Mouse (Mus musculus): ENCODE data around the gene Atp1a4.
A peak's percentile ranks its signal among the peaks of the same experiment; 100 is the strongest.
"Not testable (repeated sequence)": the region's sequence is repeated elsewhere in the genome, so short reads cannot be mapped to it uniquely, and the experiment has no call there.

Atp1a4 gene

DNA sequence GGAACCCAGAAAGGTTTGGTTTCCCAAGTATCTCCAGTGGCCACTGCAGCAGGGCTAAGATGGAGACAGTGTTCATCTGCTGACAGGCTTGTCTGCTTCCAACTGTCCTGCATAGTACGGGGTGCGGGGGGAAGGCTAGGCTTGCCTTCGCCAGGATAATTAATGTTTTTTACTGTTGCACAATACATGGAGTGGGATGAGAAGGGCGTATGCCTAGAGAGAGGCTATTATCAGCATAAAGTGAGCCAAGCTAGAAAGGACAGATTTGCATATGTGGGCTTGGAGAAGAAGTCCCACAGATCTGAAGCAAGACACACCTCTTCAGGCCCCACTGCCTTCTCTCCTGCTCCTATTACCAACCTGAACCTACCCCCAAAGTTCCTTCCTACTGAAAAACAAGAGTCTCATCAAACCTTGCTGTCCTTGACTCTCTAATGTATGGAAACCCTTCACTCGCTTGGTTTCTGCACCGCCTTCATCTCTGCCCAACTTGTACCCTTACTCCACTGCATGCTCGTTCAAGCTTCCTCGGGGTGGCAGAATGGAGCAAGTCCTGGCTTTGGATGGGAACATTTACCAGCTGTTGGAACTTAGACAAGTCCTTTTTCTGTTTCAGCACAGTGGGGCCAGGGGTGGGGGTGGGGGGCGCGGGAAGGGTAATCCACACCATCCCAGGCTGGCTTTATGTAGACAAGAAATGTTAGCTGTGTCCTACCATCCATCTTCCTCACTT, 23.5 kb upstream of the Atp1a4 start:
- DNase-seq (ENCODE audit: low read depth, low spot score), result no peak

GRCm38 (mm10) chr1:172279768-172280509, 21.7 kb upstream of the Atp1a4 start:
- DNase-seq (ENCODE audit: low read depth, low spot score), result no peak

DNA sequence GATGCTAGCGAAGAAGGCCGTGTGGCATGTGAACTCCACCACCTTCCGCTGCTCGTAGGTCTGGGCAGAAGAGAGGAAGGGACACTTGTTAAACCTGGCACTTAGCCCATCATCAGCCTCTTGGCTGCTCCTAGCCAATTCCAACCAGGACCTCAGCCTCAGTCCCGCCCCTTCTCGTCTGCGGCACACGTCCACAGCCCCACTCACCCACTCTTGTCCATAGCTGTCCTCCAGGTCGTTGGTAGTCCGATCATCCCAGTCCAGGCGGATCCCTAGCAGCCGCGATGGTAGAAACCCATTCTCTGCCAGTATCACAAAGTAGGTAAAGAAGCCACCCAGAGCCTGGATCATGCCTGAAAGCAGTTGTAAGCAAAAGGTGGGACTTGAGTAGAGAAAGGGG, 20.1 kb upstream of the Atp1a4 start:
- no peak for DNase-seq (ENCODE audit: low read depth, low spot score)

GRCm38 (mm10) chr1:172277172-172277571, 19.0 kb upstream of the Atp1a4 start:
- DNase-seq (ENCODE audit: low read depth, low spot score), result no peak

GRCm38 (mm10) chr1:172274547-172274946, 16.3 kb upstream of the Atp1a4 start:
- no peak for DNase-seq (ENCODE audit: low read depth, low spot score)

- no peak for DNase-seq (ENCODE audit: low read depth, low spot score)
These were observed 15.9 kb upstream of the Atp1a4 start for GRCm38 (mm10) chr1:172274116-172274515.

DNA sequence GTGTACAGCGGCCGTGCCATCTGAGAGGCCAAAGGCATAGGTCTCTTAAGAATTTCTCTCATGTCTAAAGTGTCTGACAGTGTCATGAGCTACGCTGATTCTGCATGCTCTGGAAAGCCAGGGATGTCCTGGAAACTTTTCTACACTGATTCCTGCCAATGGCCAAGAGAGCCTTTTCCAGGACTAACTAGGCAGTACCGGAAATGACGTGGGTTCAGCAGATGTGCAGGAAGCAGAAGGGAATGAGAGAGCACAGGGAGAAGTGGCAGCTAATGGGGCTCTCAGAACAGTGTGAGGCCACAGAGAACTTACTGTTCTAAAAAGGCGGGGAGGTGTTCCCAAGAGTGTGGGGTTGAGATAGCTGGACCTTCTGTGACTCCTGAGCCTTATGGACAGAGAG, 15.2 kb upstream of the Atp1a4 start:
- DNase-seq (ENCODE audit: low read depth, low spot score), result no peak

DNA sequence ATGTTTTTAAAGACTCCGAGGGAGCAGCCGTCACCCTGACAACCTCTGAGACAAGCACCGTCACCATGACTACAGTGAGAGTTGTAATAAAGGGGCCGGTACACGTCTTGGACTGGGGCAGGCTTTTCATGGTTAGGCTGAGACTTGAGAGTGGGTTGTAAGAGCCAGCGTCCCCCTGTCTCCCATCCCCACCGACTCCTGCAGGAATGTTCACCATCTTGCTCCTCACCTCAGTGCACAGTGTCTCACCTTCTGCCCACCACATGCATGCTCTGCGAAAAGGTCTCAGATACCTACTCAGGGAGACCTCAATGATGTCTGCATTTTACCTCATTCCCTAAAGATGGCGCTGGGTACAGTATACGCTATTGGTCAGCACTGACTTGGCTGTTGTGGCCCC, 13.6 kb upstream of the Atp1a4 start:
- DNase-seq (ENCODE audit: low read depth, low spot score), result peak; percentile 48

GRCm38 (mm10) chr1:172271208-172271607, 13.0 kb upstream of the Atp1a4 start:
- DNase-seq (ENCODE audit: low read depth, low spot score), result no peak

DNA sequence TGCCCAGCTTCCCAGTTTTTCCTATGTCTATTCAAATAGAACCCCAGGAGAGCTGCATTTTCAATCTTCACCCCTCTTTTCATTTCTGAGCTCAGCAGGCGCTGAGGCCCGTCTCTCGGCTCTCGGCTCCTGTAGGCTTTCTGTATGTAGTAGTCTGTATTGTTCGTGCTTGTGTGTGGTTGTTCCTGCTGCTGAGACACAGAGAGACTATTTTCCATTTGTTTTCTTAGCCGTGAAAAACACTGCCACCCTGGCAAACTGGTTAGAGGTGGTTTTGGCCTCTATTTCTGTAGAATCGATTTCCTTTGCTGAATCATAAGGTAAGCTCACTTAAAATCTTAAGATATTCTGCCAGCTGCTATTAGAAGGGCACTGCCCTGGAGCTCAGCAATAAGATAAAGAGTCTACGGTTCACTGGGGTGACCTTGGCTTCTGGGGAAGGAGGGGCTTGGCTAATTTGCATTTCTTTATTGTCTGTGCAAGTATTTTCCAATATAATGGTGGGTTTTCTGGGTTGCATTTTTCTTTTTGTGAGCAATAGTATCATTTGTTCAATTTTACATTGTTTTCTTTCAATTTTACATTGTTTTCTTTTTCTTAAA, 3.4 kb upstream of the Atp1a4 start, which contains the start of gene Igsf8:
Gene Igsf8 (plus strand): TSS at position 165 of the 602 bp plus-strand sequence.
- DNase-seq (ENCODE audit: low read depth, low spot score), result no peak

- peak; percentile 57 for DNase-seq (ENCODE audit: low read depth, low spot score)
These were observed 10.5 kb downstream of the Atp1a4 start for GRCm38 (mm10) chr1:172247679-172248078.

DNA sequence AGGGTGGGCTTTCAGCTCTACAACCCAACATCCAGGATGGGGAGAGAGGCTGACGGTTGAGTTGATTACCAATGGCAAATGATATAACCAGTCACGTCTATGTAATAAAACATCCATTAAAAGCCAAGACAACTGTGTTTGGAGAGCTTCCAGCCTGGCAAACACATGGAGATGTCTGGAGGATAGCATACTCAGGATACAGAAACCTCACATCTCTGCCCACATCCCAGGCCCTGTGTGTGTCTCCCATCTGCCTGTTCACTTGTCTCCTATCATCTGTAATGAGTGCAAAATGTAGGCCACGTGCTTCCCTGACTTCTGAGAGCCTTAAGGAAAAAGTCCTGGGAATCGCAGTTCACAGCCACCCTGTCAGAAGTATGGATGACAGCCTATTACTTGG, 11.0 kb downstream of the Atp1a4 start:
- no peak for DNase-seq (ENCODE audit: low read depth, low spot score)

DNA sequence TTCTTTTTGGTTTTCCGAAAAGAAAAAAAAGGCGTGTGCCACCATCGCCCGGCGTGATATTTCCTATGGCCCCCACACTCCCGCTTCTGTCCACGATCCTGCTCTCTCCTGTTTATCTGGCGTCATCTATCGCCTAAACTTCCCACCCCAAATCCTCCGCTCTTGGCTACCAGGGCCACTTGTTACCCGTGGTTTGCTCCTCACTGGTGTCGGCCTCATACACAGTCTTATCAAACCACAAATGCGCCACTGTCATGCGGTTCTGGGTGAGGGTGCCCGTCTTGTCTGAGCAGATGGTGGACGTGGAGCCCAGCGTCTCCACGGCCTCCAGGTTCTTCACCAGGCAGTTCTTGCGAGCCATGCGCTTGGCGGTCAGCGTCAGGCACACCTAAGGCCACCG, 13.6 kb downstream of the Atp1a4 start:
- not testable (repeated sequence) for DNase-seq (ENCODE audit: low read depth, low spot score)

GRCm38 (mm10) chr1:172243547-172244205, 14.5 kb downstream of the Atp1a4 start:
- peak; percentile 31 for DNase-seq (ENCODE audit: low read depth, low spot score)

DNA sequence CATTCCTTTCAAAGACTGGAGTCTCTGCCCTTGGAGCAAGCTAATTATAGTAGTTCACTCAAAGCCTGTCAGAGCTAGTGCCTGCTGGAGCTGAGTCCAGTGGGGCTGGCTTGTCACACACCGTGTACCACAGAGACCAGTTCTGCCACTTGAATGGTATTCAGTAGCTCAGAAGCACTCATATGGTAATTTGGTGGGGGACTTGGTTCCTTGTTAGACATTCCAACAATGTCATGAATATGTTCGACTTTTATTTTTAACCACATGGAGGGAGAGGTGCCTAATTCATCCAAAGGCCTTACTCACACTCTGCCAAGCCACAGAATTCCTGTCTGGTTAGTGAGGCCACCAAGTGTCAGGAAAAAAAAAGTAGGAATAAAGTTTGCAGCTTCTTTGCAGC, 15.8 kb downstream of the Atp1a4 start:
- peak; percentile 76 for DNase-seq (ENCODE audit: low read depth, low spot score)

- DNase-seq (ENCODE audit: low read depth, low spot score), result peak; percentile 89
These were observed 17.1 kb downstream of the Atp1a4 start for GRCm38 (mm10) chr1:172240945-172241708.

DNA sequence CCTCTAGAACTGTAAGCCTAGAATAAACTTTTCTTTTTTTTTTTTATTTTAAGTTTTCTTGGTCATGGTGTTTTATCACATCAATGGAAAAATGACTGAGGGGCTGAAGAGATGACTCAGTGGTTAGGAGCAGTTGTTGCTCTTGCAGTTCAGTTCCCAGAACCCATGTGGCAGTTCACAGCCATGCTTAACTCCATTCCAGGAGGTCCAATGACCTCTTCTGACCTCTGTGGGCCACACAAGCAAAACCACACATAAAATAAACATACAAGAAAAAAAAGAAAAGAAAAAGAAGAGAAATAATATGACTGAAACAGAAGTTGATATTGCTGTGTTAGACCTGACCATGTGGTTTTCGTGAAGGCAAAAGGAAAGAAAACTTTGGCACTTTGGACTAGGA, 29.0 kb downstream of the Atp1a4 start:
- no peak for DNase-seq (ENCODE audit: low read depth, low spot score)

DNA sequence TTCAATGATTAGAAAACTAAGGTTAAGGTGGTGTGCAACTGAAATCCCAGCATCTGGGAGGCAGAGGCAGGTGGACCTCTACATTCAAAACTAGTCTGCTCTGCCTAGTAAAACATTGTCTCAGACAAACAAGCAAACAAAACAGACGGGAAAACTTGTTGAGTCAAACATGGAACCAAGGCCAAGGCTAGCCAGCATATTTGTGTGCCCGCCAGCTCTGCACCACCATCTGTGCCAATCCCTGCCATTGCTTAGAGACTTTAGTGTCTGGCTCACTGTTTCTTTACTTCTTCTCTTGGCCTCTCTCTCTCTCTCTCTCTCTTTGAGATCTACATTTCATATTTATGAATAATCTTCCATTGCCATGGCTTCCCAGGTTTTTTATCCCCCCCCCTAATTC, 30.0 kb downstream of the Atp1a4 start:
- DNase-seq (ENCODE audit: low read depth, low spot score), result no peak

- DNase-seq (ENCODE audit: low read depth, low spot score), result no peak
These were observed 36.7 kb downstream of the Atp1a4 start for GRCm38 (mm10) chr1:172221297-172222063.

DNA sequence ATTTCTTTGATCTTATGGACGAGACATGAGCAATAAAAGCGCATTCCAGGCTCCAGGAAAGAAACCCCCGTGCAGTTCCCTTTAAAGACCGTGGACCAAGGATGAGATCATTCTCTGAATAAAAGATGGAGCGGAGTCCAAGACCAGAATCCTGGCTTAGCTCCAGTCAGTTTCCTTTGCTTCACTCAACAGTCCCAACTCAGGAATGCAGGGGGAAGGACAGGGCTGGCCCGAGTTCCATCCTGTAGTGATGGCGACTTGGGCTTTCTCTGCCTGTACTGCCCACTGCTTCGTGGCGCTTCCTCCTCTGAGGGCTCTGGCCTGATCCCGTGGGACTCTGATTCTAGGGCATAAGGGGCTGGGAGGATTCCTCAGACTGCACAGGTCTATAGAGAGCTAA, 37.8 kb downstream of the Atp1a4 start:
- no peak for DNase-seq (ENCODE audit: low read depth, low spot score)

All from R1 (cell line).